Mouse (Mus musculus): ENCODE data around the gene Wwc2. TPM values are rescaled to one million over a fixed set of nuclear protein-coding genes. Genes with fewer than 3 reads are reported as not detected.

The Wwc2 gene
- polyA plus RNA-seq, 1 experiment from 2014 or later = 14.7 TPM

GRCm38 (mm10) chr8:48016538-48016937 lies 25.8 kb upstream of the Wwc2 start:
- H3K36me3 ChIP-seq (ENCODE audit: control insufficient read depth, insufficient read depth, low read length) = no peaks in the 10 kb centered on the region
- H3K27me3 ChIP-seq (ENCODE audit: control insufficient read depth, insufficient read depth, low read length) = no peaks in the 10 kb centered on the region
- ATAC-seq (ENCODE audit: insufficient number of reproducible peaks, insufficient read depth, low FRiP score, low read depth) = no peak
- H3K4me1 ChIP-seq (ENCODE audit: control insufficient read depth in 2 of 2, insufficient read depth in 2 of 2, low read length in 2 of 2) = no peaks in the 10 kb centered on the region
- H3K9ac ChIP-seq (ENCODE audit: low read length) = no peak overlapping the region
- no peak overlapping the region for H3K4me2 ChIP-seq (ENCODE audit: low read length)
- H3K4me3 ChIP-seq (ENCODE audit: control insufficient read depth in 1 of 2, insufficient read depth in 1 of 2, low read depth in 1 of 2, low read length in 2 of 2) = no peak overlapping the region
- 20% methylated on average over 8 of the region's 8 CpGs for WGBS
- no peak overlapping the region for H3K27ac ChIP-seq (replicated peaks in 1 of 2; ENCODE audit: control insufficient read depth in 1 of 2, insufficient read depth in 1 of 2, low read depth in 2 of 2, low read length in 2 of 2)
- H3K9me3 ChIP-seq (ENCODE audit: control insufficient read depth, low read length) = no peaks in the 10 kb centered on the region

DNA sequence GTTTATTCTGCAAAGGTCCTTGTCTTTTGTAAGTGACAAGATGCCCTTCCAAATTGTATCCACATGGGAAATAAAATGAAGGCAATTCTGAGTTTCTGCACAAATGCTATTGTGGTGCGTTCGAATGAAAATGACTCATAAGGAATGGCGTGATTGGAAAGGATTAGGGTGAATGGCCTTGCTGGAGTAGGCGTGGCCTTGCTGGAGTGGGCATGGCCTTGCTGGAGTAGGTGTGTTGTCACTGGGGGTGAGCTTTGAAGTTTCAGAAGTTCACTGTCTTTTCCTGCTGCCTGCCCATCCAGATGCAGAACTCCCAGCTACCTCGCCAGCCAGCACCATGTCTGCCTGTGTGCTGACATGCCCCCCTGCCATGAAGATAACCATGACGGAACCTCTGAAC lies 23.7 kb upstream of the Wwc2 start:
- 82% methylated on average over 6 of the region's 6 CpGs for WGBS
- H3K9ac ChIP-seq (ENCODE audit: low read length) = no peak overlapping the region
- H3K36me3 ChIP-seq (ENCODE audit: control insufficient read depth, insufficient read depth, low read length) = no peaks in the 10 kb centered on the region
- H3K4me1 ChIP-seq (ENCODE audit: control insufficient read depth in 2 of 2, insufficient read depth in 2 of 2, low read length in 2 of 2) = no peaks in the 10 kb centered on the region
- no peak overlapping the region for H3K27ac ChIP-seq (replicated peaks in 1 of 2; ENCODE audit: control insufficient read depth in 1 of 2, insufficient read depth in 1 of 2, low read depth in 2 of 2, low read length in 2 of 2)
- H3K4me3 ChIP-seq (ENCODE audit: control insufficient read depth in 1 of 2, insufficient read depth in 1 of 2, low read depth in 1 of 2, low read length in 2 of 2) = no peak overlapping the region
- no peaks in the 10 kb centered on the region for H3K9me3 ChIP-seq (ENCODE audit: control insufficient read depth, low read length)
- no peak overlapping the region for H3K4me2 ChIP-seq (ENCODE audit: low read length)
- no peak for ATAC-seq (ENCODE audit: insufficient number of reproducible peaks, insufficient read depth, low FRiP score, low read depth)
- H3K27me3 ChIP-seq (ENCODE audit: control insufficient read depth, insufficient read depth, low read length) = no peaks in the 10 kb centered on the region

GRCm38 (mm10) chr8:48013281-48013680 lies 22.6 kb upstream of the Wwc2 start:
- WGBS = 91% methylated on average over 9 of the region's 9 CpGs
- no peak for ATAC-seq (ENCODE audit: insufficient number of reproducible peaks, insufficient read depth, low FRiP score, low read depth)

DNA sequence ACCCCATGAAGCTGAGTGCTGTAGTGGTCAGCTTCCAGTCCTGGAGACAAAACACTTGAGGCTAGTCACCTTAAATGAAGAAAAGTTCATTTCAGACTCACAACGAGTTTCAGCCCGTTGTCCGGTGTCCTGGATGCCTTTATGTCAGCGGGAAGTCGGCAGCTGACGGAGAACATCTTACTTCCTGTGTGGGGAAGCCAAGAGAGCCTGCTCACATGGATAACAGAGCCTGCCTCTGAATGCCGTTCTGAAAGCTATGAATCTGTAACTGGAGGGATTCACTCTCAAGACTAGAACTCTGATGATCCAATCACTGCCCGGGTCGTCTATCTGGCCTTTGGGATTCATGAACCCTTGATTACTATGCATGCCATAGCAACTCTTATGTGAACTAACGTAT lies 21.1 kb upstream of the Wwc2 start:
- H3K9ac ChIP-seq (ENCODE audit: low read length) = no peak overlapping the region
- H3K27ac ChIP-seq (replicated peaks in 1 of 2; ENCODE audit: control insufficient read depth in 1 of 2, insufficient read depth in 1 of 2, low read depth in 2 of 2, low read length in 2 of 2) = no peak overlapping the region
- H3K4me3 ChIP-seq (ENCODE audit: control insufficient read depth in 1 of 2, insufficient read depth in 1 of 2, low read depth in 1 of 2, low read length in 2 of 2) = no peak overlapping the region
- H3K27me3 ChIP-seq (ENCODE audit: control insufficient read depth, insufficient read depth, low read length) = no peaks in the 10 kb centered on the region
- no peaks in the 10 kb centered on the region for H3K36me3 ChIP-seq (ENCODE audit: control insufficient read depth, insufficient read depth, low read length)
- no peak overlapping the region for H3K4me2 ChIP-seq (ENCODE audit: low read length)
- H3K4me1 ChIP-seq (ENCODE audit: control insufficient read depth in 2 of 2, insufficient read depth in 2 of 2, low read length in 2 of 2) = no peaks in the 10 kb centered on the region
- no peaks in the 10 kb centered on the region for H3K9me3 ChIP-seq (ENCODE audit: control insufficient read depth, low read length)
- ATAC-seq (ENCODE audit: insufficient number of reproducible peaks, insufficient read depth, low FRiP score, low read depth) = no peak
- WGBS = 62% methylated on average over 10 of the region's 10 CpGs

More at GRCm38 (mm10) chr8:48013281-48013680, 22.6 kb upstream of the Wwc2 start:
- H3K9me3 ChIP-seq (ENCODE audit: control insufficient read depth, low read length) = no peaks in the 10 kb centered on the region
- H3K36me3 ChIP-seq (ENCODE audit: control insufficient read depth, insufficient read depth, low read length) = no peaks in the 10 kb centered on the region
- H3K4me2 ChIP-seq (ENCODE audit: low read length) = no peak overlapping the region
- H3K9ac ChIP-seq (ENCODE audit: low read length) = no peak overlapping the region
- H3K4me1 ChIP-seq (ENCODE audit: control insufficient read depth in 2 of 2, insufficient read depth in 2 of 2, low read length in 2 of 2) = no peaks in the 10 kb centered on the region
- no peak overlapping the region for H3K4me3 ChIP-seq (ENCODE audit: control insufficient read depth in 1 of 2, insufficient read depth in 1 of 2, low read depth in 1 of 2, low read length in 2 of 2)
- no peak overlapping the region for H3K27ac ChIP-seq (replicated peaks in 1 of 2; ENCODE audit: control insufficient read depth in 1 of 2, insufficient read depth in 1 of 2, low read depth in 2 of 2, low read length in 2 of 2)
- no peaks in the 10 kb centered on the region for H3K27me3 ChIP-seq (ENCODE audit: control insufficient read depth, insufficient read depth, low read length)

- ATAC-seq (ENCODE audit: insufficient number of reproducible peaks, insufficient read depth, low FRiP score, low read depth) = no peak
- no peak overlapping the region for H3K9ac ChIP-seq (ENCODE audit: low read length)
- H3K4me1 ChIP-seq (ENCODE audit: control insufficient read depth in 2 of 2, insufficient read depth in 2 of 2, low read length in 2 of 2) = no peaks in the 10 kb centered on the region
- H3K4me3 ChIP-seq (ENCODE audit: control insufficient read depth in 1 of 2, insufficient read depth in 1 of 2, low read depth in 1 of 2, low read length in 2 of 2) = no peak overlapping the region
- H3K36me3 ChIP-seq (ENCODE audit: control insufficient read depth, insufficient read depth, low read length) = no peaks in the 10 kb centered on the region
- H3K27me3 ChIP-seq (ENCODE audit: control insufficient read depth, insufficient read depth, low read length) = no peaks in the 10 kb centered on the region
- no peak overlapping the region for H3K27ac ChIP-seq (replicated peaks in 1 of 2; ENCODE audit: control insufficient read depth in 1 of 2, insufficient read depth in 1 of 2, low read depth in 2 of 2, low read length in 2 of 2)
- WGBS = 84% methylated on average over 14 of the region's 14 CpGs
- no peaks in the 10 kb centered on the region for H3K9me3 ChIP-seq (ENCODE audit: control insufficient read depth, low read length)
- no peak overlapping the region for H3K4me2 ChIP-seq (ENCODE audit: low read length)
Observed at GRCm38 (mm10) chr8:48010977-48011376, 20.3 kb upstream of the Wwc2 start.

GRCm38 (mm10) chr8:48009399-48009798 lies 18.7 kb upstream of the Wwc2 start:
- Histone ChIP-seq H3K4me2 (ENCODE audit: low read length) (no peak overlapping the region), H3K27ac (replicated peaks in 1 of 2; ENCODE audit: control insufficient read depth in 1 of 2, insufficient read depth in 1 of 2, low read depth in 2 of 2, low read length in 2 of 2) (no peak overlapping the region), H3K9ac (ENCODE audit: low read length) (no peak overlapping the region), H3K4me3 (ENCODE audit: control insufficient read depth in 1 of 2, insufficient read depth in 1 of 2, low read depth in 1 of 2, low read length in 2 of 2) (no peak overlapping the region), H3K4me1 (ENCODE audit: control insufficient read depth in 2 of 2, insufficient read depth in 2 of 2, low read length in 2 of 2) (no peaks in the 10 kb centered on the region), H3K9me3 (ENCODE audit: control insufficient read depth, low read length) (no peaks in the 10 kb centered on the region), H3K27me3 (ENCODE audit: control insufficient read depth, insufficient read depth, low read length) (no peaks in the 10 kb centered on the region), H3K36me3 (ENCODE audit: control insufficient read depth, insufficient read depth, low read length) (no peaks in the 10 kb centered on the region)
- no peak for ATAC-seq (ENCODE audit: insufficient number of reproducible peaks, insufficient read depth, low FRiP score, low read depth)
- WGBS = 85% methylated on average over 15 of the region's 15 CpGs

DNA sequence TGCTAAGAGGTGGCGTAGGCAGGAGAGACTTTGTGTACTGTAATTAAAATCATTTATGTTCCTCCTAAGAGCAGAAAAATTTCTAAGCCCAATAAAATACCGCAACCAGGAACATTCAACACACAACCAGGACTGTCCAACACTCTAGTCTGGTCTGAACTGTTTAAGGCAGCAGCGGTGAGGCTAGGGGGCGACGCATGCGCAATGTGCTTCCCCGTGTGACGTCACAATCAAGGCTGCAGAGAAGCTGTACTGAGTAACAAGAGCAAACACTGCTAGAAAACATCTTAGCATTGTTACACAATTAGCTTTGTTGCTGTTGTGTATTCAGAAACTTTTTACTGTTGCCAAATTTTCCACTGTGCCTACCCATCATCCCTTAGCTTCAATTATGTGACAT lies 18.2 kb upstream of the Wwc2 start:
- H3K4me3 ChIP-seq (ENCODE audit: control insufficient read depth in 1 of 2, insufficient read depth in 1 of 2, low read depth in 1 of 2, low read length in 2 of 2) = no peak overlapping the region
- H3K9me3 ChIP-seq (ENCODE audit: control insufficient read depth, low read length) = no peaks in the 10 kb centered on the region
- H3K4me1 ChIP-seq (ENCODE audit: control insufficient read depth in 2 of 2, insufficient read depth in 2 of 2, low read length in 2 of 2) = no peaks in the 10 kb centered on the region
- H3K36me3 ChIP-seq (ENCODE audit: control insufficient read depth, insufficient read depth, low read length) = no peaks in the 10 kb centered on the region
- 76% methylated on average over 8 of the region's 8 CpGs for WGBS
- ATAC-seq (ENCODE audit: insufficient number of reproducible peaks, insufficient read depth, low FRiP score, low read depth) = no peak
- no peak overlapping the region for H3K4me2 ChIP-seq (ENCODE audit: low read length)
- H3K9ac ChIP-seq (ENCODE audit: low read length) = no peak overlapping the region
- no peaks in the 10 kb centered on the region for H3K27me3 ChIP-seq (ENCODE audit: control insufficient read depth, insufficient read depth, low read length)
- no peak overlapping the region for H3K27ac ChIP-seq (replicated peaks in 1 of 2; ENCODE audit: control insufficient read depth in 1 of 2, insufficient read depth in 1 of 2, low read depth in 2 of 2, low read length in 2 of 2)

- Histone ChIP-seq H3K36me3 (ENCODE audit: control insufficient read depth, insufficient read depth, low read length) (no peaks in the 10 kb centered on the region), H3K27ac (replicated peaks in 1 of 2; ENCODE audit: control insufficient read depth in 1 of 2, insufficient read depth in 1 of 2, low read depth in 2 of 2, low read length in 2 of 2) (no peak overlapping the region), H3K4me3 (ENCODE audit: control insufficient read depth in 1 of 2, insufficient read depth in 1 of 2, low read depth in 1 of 2, low read length in 2 of 2) (no peak overlapping the region), H3K4me1 (ENCODE audit: control insufficient read depth in 2 of 2, insufficient read depth in 2 of 2, low read length in 2 of 2) (no peaks in the 10 kb centered on the region), H3K9ac (ENCODE audit: low read length) (no peak overlapping the region), H3K27me3 (ENCODE audit: control insufficient read depth, insufficient read depth, low read length) (no peaks in the 10 kb centered on the region), H3K9me3 (ENCODE audit: control insufficient read depth, low read length) (no peaks in the 10 kb centered on the region), H3K4me2 (ENCODE audit: low read length) (no peak overlapping the region)
- 84% methylated on average over 4 of the region's 4 CpGs for WGBS
- ATAC-seq (ENCODE audit: insufficient number of reproducible peaks, insufficient read depth, low FRiP score, low read depth) = no peak
Observed at GRCm38 (mm10) chr8:48006869-48007268, 16.1 kb upstream of the Wwc2 start.
